Mouse (Mus musculus): Measurements from ENCODE around the gene Vmn1r51. TPM values are rescaled to one million over a fixed set of nuclear protein-coding genes. Genes with fewer than 3 reads are reported as not detected.
"Not testable (repeated sequence)": the region's sequence is repeated elsewhere in the genome, so short reads cannot be mapped to it uniquely, and the experiment has no call there.

Gene Vmn1r51
- total RNA-seq (2014; rRNA removed) (not detected in 2 replicates), polyA plus RNA-seq (2012; rRNA removed) (not detected in 2 replicates)

DNA sequence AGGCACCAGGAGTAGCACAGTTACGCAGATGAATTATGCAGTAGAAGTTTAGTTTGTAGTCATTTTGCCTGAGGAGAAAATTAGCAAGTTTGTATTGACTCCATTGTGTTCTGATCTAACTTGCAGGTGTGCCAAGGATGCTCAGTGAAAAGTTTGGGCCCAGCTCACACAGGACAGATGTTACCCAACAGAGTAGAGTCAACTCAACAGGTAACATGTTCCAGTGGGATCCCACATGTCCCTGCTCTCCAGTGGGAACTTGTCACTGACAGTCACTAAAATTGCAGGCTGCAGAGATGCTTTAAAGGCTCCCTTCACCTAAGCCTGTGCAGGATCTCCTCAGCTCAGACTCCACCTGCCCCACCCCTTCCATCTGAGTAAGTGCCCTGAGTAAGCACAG is at the start of gene Vmn1r51:
Vmn1r51 (plus strand) TSS at position 301 of the 400 bp plus-strand sequence.
- not testable (repeated sequence) for DNase-seq (ENCODE audit: extremely low read depth, low read depth, low spot score); H3K4me1 ChIP-seq (ENCODE audit: control insufficient read depth, insufficient read depth, low read length); H3K79me2 ChIP-seq (ENCODE audit: control insufficient read depth, insufficient read depth, low read length); H3K9ac ChIP-seq (ENCODE audit: low read depth, low read length); H3K27me3 ChIP-seq (ENCODE audit: control insufficient read depth, insufficient read depth, low read length); H3K4me3 ChIP-seq (ENCODE audit: insufficient read depth, low read depth, low read length); H3K36me3 ChIP-seq (ENCODE audit: control insufficient read depth, insufficient read depth, low read length); H3K27ac ChIP-seq (replicated peaks; ENCODE audit: insufficient read depth, low read depth, low read length)
- 90% methylated on average over 1 of the region's 1 CpGs for WGBS

DNA sequence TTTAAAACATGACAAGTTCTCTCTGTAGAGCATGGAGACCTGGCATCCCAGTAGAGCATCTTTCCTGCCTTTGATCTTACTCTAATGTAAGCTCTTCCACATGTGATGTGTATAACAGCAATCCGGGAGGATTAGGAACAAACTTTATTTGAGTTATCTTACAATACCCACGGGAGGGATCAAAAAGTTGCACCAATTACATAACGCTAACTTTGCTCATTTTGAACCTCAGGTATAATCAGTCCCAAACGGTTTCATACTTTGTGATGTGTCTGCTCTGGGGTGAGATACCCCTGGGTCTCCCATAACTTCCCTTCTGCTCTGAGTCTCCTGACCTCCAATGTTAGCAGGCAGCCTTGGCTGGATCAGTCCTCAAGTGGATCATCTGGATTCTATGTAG is 44.0 kb upstream of the Vmn1r51 start, which contains the start of gene Vmn1r49:
Vmn1r49 (minus strand) TSS at position 101 of the 400 bp plus-strand sequence.
- no peaks in the 10 kb centered on the region for H3K36me3 ChIP-seq (ENCODE audit: control insufficient read depth, insufficient read depth, low read length)
- no peak within 1 kb of the TSS for H3K9ac ChIP-seq (ENCODE audit: low read depth, low read length)
- no peak within 1 kb of the TSS for H3K4me3 ChIP-seq (ENCODE audit: insufficient read depth, low read depth, low read length)
- no peaks in the 10 kb centered on the region for H3K4me1 ChIP-seq (ENCODE audit: control insufficient read depth, insufficient read depth, low read length)
- no peaks in the 10 kb centered on the region for H3K27me3 ChIP-seq (ENCODE audit: control insufficient read depth, insufficient read depth, low read length)
- no peaks in the 10 kb centered on the region for H3K79me2 ChIP-seq (ENCODE audit: control insufficient read depth, insufficient read depth, low read length)
- H3K27ac ChIP-seq (replicated peaks; ENCODE audit: insufficient read depth, low read depth, low read length): no peak within 1 kb of the TSS
- 67% methylated on average over 4 of the region's 4 CpGs for WGBS
- DNase-seq (ENCODE audit: extremely low read depth, low read depth, low spot score): no peak
- no peak for TF ChIP-seq CTCF (IDR thresholded peaks at IDR 0.05; ENCODE audit: low read depth, low read length)
- no peak for TF ChIP-seq POLR2A (IDR thresholded peaks at IDR 0.05; ENCODE audit: extremely low read depth, insufficient read depth, low read length)

DNA sequence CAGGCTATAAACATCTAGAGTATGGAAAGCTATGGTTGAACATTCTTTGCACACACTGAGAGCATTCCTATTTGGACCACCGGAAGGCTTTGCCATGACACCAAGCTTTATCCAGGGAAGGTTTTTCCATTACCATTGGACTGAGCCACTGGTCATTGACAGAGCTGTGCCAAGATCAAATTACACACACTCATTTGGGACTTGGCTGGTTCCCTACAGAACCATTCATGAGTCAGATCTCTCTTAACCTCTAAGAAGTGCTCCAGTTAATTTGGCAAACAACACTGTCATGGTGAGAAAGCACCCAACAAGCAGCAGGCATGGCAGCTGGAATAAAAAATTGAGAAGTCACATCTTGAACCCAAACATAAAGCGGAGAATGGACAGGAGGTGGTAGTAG is 21.8 kb upstream of the Vmn1r51 start:
- TF ChIP-seq CTCF (IDR thresholded peaks at IDR 0.05; ENCODE audit: low read depth, low read length): no peak
- no peaks in the 10 kb centered on the region for H3K4me1 ChIP-seq (ENCODE audit: control insufficient read depth, insufficient read depth, low read length)
- H3K4me3 ChIP-seq (ENCODE audit: insufficient read depth, low read depth, low read length): no peak overlapping the region
- H3K9ac ChIP-seq (ENCODE audit: low read depth, low read length): no peak overlapping the region
- no peaks in the 10 kb centered on the region for H3K79me2 ChIP-seq (ENCODE audit: control insufficient read depth, insufficient read depth, low read length)
- no peaks in the 10 kb centered on the region for H3K36me3 ChIP-seq (ENCODE audit: control insufficient read depth, insufficient read depth, low read length)
- H3K27ac ChIP-seq (replicated peaks; ENCODE audit: insufficient read depth, low read depth, low read length): no peak overlapping the region
- no peak for DNase-seq (ENCODE audit: extremely low read depth, low read depth, low spot score)
- WGBS: 87% methylated on average over 2 of the region's 2 CpGs
- H3K27me3 ChIP-seq (ENCODE audit: control insufficient read depth, insufficient read depth, low read length): no peaks in the 10 kb centered on the region

DNA sequence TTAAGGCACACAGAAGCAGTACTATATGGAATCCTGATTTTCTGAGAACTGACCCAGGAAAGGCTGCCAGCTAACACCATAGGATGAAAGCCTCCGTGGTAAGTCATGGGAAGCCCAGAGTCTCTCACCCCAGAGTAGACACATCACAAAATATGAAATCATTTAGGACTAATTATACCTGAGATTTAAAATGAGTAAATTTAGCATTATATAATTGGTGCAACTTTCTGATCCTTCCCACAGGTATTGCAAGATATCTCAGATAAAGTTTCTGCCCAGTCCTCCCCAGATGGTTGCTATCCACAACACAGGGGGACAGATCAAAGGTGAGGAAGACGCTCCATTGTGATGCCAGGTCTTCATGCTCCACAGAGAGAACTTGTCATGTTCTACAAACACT is 21.3 kb upstream of the Vmn1r51 start, which contains the start of gene Vmn1r50:
Vmn1r50 (plus strand) TSS at position 301 of the 400 bp plus-strand sequence.
- no peak for DNase-seq (ENCODE audit: extremely low read depth, low read depth, low spot score)
- Histone ChIP-seq H3K79me2 (ENCODE audit: control insufficient read depth, insufficient read depth, low read length) (no peaks in the 10 kb centered on the region), H3K27me3 (ENCODE audit: control insufficient read depth, insufficient read depth, low read length) (no peaks in the 10 kb centered on the region), H3K4me1 (ENCODE audit: control insufficient read depth, insufficient read depth, low read length) (no peaks in the 10 kb centered on the region), H3K27ac (replicated peaks; ENCODE audit: insufficient read depth, low read depth, low read length) (no peak within 1 kb of the TSS), H3K9ac (ENCODE audit: low read depth, low read length) (no peak within 1 kb of the TSS), H3K36me3 (ENCODE audit: control insufficient read depth, insufficient read depth, low read length) (no peaks in the 10 kb centered on the region), H3K4me3 (ENCODE audit: insufficient read depth, low read depth, low read length) (no peak within 1 kb of the TSS)
- WGBS: 44% methylated on average over 2 of the region's 2 CpGs
- no peak for TF ChIP-seq CTCF (IDR thresholded peaks at IDR 0.05; ENCODE audit: low read depth, low read length)
- no peak for TF ChIP-seq POLR2A (IDR thresholded peaks at IDR 0.05; ENCODE audit: extremely low read depth, insufficient read depth, low read length)

DNA sequence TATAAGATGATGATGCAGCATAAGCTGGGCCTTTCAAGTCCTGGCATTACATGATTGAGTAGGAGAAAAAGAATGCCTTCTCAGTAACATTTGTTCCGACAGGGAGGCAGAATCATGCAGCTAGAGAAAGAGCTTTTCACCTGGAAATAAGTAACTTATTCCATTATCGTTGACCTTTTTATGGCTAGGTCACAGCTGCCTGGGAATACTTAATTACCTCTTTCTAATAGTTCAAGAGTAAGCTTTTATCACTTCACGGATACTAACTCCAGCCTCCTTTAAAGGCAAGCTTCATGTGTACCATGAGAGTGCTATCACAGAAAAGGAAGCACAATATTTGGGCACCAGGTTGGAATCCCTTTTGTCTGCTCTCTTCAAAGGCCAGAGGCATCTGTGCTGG is 37.7 kb downstream of the Vmn1r51 start:
- no peak overlapping the region for H3K4me3 ChIP-seq (ENCODE audit: insufficient read depth, low read depth, low read length)
- 80% methylated on average over 3 of the region's 3 CpGs for WGBS
- H3K79me2 ChIP-seq (ENCODE audit: control insufficient read depth, insufficient read depth, low read length): no peaks in the 10 kb centered on the region
- TF ChIP-seq POLR2A (IDR thresholded peaks at IDR 0.05; ENCODE audit: extremely low read depth, insufficient read depth, low read length) (no peak), CTCF (IDR thresholded peaks at IDR 0.05; ENCODE audit: low read depth, low read length) (no peak)
- no peaks in the 10 kb centered on the region for H3K27me3 ChIP-seq (ENCODE audit: control insufficient read depth, insufficient read depth, low read length)
- no peaks in the 10 kb centered on the region for H3K36me3 ChIP-seq (ENCODE audit: control insufficient read depth, insufficient read depth, low read length)
- H3K4me1 ChIP-seq (ENCODE audit: control insufficient read depth, insufficient read depth, low read length): no peaks in the 10 kb centered on the region
- H3K27ac ChIP-seq (replicated peaks; ENCODE audit: insufficient read depth, low read depth, low read length): no peak overlapping the region
- no peak overlapping the region for H3K9ac ChIP-seq (ENCODE audit: low read depth, low read length)
- DNase-seq (ENCODE audit: extremely low read depth, low read depth, low spot score): no peak

DNA sequence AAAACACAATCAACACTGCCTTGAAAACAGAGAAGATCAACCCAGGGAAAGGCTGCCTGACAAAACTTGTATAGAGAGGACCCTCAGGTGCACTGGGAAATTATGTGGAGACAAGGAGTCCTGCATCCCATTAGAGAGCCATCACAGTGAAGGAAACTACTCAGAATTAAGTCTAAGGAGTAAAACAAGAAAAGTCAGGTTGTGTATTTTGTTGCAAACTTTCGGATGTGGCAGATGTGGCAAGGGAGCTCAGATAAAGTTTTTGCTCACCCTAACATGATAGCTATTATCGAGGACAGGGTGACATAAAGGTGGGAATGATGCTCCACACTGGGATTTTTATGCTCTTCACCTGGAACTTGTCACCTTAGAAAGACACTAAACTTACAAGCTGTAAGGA is 52.1 kb downstream of the Vmn1r51 start, which contains the start of gene Vmn1r52:
Vmn1r52 (plus strand) TSS at position 301 of the 400 bp plus-strand sequence.
- Histone ChIP-seq H3K4me1 (ENCODE audit: control insufficient read depth, insufficient read depth, low read length) (no peaks in the 10 kb centered on the region), H3K9ac (ENCODE audit: low read depth, low read length) (no peak within 1 kb of the TSS), H3K4me3 (ENCODE audit: insufficient read depth, low read depth, low read length) (no peak within 1 kb of the TSS), H3K27ac (replicated peaks; ENCODE audit: insufficient read depth, low read depth, low read length) (no peak within 1 kb of the TSS), H3K79me2 (ENCODE audit: control insufficient read depth, insufficient read depth, low read length) (no peaks in the 10 kb centered on the region), H3K27me3 (ENCODE audit: control insufficient read depth, insufficient read depth, low read length) (no peaks in the 10 kb centered on the region), H3K36me3 (ENCODE audit: control insufficient read depth, insufficient read depth, low read length) (no peaks in the 10 kb centered on the region)
- DNase-seq (ENCODE audit: extremely low read depth, low read depth, low spot score): no peak
- TF ChIP-seq POLR2A (IDR thresholded peaks at IDR 0.05; ENCODE audit: extremely low read depth, insufficient read depth, low read length): no peak
- no peak for TF ChIP-seq CTCF (IDR thresholded peaks at IDR 0.05; ENCODE audit: low read depth, low read length)
- 50% methylated on average over 2 of the region's 2 CpGs for WGBS

Other genes with a start within 250 kb of the Vmn1r51 start
- gene Vmn1r42, start 246.2 kb upstream of the Vmn1r51 start, total RNA-seq (2014; rRNA removed): not detected in 2 replicates
- not detected in 2 replicates for gene Vmn1r42, start 246.2 kb upstream of the Vmn1r51 start, polyA plus RNA-seq (2012; rRNA removed)
- not detected in 2 replicates for gene Vmn1r43, start 246.2 kb upstream of the Vmn1r51 start, total RNA-seq (2014; rRNA removed)
- not detected in 2 replicates for gene Vmn1r43, start 246.2 kb upstream of the Vmn1r51 start, polyA plus RNA-seq (2012; rRNA removed)
- gene Vmn1r44, start 238.9 kb upstream of the Vmn1r51 start, total RNA-seq (2014; rRNA removed): not detected in 2 replicates
- gene Vmn1r44, start 238.9 kb upstream of the Vmn1r51 start, polyA plus RNA-seq (2012; rRNA removed): not detected in 2 replicates
- gene Vmn1r45, start 182.0 kb upstream of the Vmn1r51 start, total RNA-seq (2014; rRNA removed): not detected in 2 replicates
- gene Vmn1r45, start 182.0 kb upstream of the Vmn1r51 start, polyA plus RNA-seq (2012; rRNA removed): not detected in 2 replicates
- not detected in 2 replicates for gene Vmn1r46, start 153.3 kb upstream of the Vmn1r51 start, total RNA-seq (2014; rRNA removed)
- gene Vmn1r46, start 153.3 kb upstream of the Vmn1r51 start, polyA plus RNA-seq (2012; rRNA removed): not detected in 2 replicates
- not detected in 2 replicates for gene Vmn1r47, start 106.4 kb upstream of the Vmn1r51 start, total RNA-seq (2014; rRNA removed)
- gene Vmn1r47, start 106.4 kb upstream of the Vmn1r51 start, polyA plus RNA-seq (2012; rRNA removed): not detected in 2 replicates
- gene Vmn1r48, start 85.8 kb upstream of the Vmn1r51 start, total RNA-seq (2014; rRNA removed): not detected in 2 replicates
- gene Vmn1r48, start 85.8 kb upstream of the Vmn1r51 start, polyA plus RNA-seq (2012; rRNA removed): not detected in 2 replicates
- gene Vmn1r49, start 44.1 kb upstream of the Vmn1r51 start, total RNA-seq (2014; rRNA removed): not detected in 2 replicates
- not detected in 2 replicates for gene Vmn1r49, start 44.1 kb upstream of the Vmn1r51 start, polyA plus RNA-seq (2012; rRNA removed)
- not detected in 2 replicates for gene Vmn1r50, start 21.2 kb upstream of the Vmn1r51 start, total RNA-seq (2014; rRNA removed)
- gene Vmn1r50, start 21.2 kb upstream of the Vmn1r51 start, polyA plus RNA-seq (2012; rRNA removed): not detected in 2 replicates
- gene Vmn1r52, start 52.2 kb downstream of the Vmn1r51 start, total RNA-seq (2014; rRNA removed): not detected in 2 replicates
- not detected in 2 replicates for gene Vmn1r52, start 52.2 kb downstream of the Vmn1r51 start, polyA plus RNA-seq (2012; rRNA removed)
- gene V1ra8, start 80.2 kb downstream of the Vmn1r51 start, total RNA-seq (2014; rRNA removed): not detected in 2 replicates
- not detected in 2 replicates for gene V1ra8, start 80.2 kb downstream of the Vmn1r51 start, polyA plus RNA-seq (2012; rRNA removed)
- gene Vmn1r53, start 101.8 kb downstream of the Vmn1r51 start, total RNA-seq (2014; rRNA removed): 0.18 and 1.0 TPM in 2 replicates
- 0.81 TPM in 1 of 2 replicates, not detected in the other for gene Vmn1r53, start 101.8 kb downstream of the Vmn1r51 start, polyA plus RNA-seq (2012; rRNA removed)
- gene Vmn1r54, start 123.7 kb downstream of the Vmn1r51 start, total RNA-seq (2014; rRNA removed): not detected in 2 replicates
- not detected in 2 replicates for gene Vmn1r54, start 123.7 kb downstream of the Vmn1r51 start, polyA plus RNA-seq (2012; rRNA removed)
- gene BC048671, start 178.6 kb downstream of the Vmn1r51 start, total RNA-seq (2014; rRNA removed): not detected in 2 replicates
- gene BC048671, start 178.6 kb downstream of the Vmn1r51 start, polyA plus RNA-seq (2012; rRNA removed): not detected in 2 replicates
- gene Chst13, start 202.6 kb downstream of the Vmn1r51 start, total RNA-seq (2014; rRNA removed): 9.3 and 11.9 TPM in 2 replicates
- gene Chst13, start 202.6 kb downstream of the Vmn1r51 start, polyA plus RNA-seq (2012; rRNA removed): 26.8 and 42.7 TPM in 2 replicates
- gene Uroc1, start 210.7 kb downstream of the Vmn1r51 start, total RNA-seq (2014; rRNA removed): 239 and 296 TPM in 2 replicates
- gene Uroc1, start 210.7 kb downstream of the Vmn1r51 start, polyA plus RNA-seq (2012; rRNA removed): 399 and 420 TPM in 2 replicates
- gene Zxdc, start 246.9 kb downstream of the Vmn1r51 start, total RNA-seq (2014; rRNA removed): 9.8 and 13.3 TPM in 2 replicates
- 9.1 and 10.1 TPM in 2 replicates for gene Zxdc, start 246.9 kb downstream of the Vmn1r51 start, polyA plus RNA-seq (2012; rRNA removed)

Measured in liver, adult 2 months (tissue).